Mouse (Mus musculus): Measurements from ENCODE around the gene Rps6kb2. TPM values are rescaled to one million over a fixed set of nuclear protein-coding genes. Genes with fewer than 3 reads are reported as not detected.

Gene Rps6kb2
- polyA plus RNA-seq, 1 experiment, result 35.9 TPM

- Histone ChIP-seq H3K27ac (ENCODE audit: insufficient read depth, low read length) (no peak overlapping the region), H3K4me3 (ENCODE audit: insufficient read depth, low read length) (no peak overlapping the region), H3K4me1 (ENCODE audit: control insufficient read depth, insufficient read depth, low read length) (peaks cover 13% of the 10 kb centered on the region)
- no peak for TF ChIP-seq POLR2A (IDR thresholded peaks at IDR 0.05; ENCODE audit: low read depth, low read length)
- no peak for TF ChIP-seq CTCF (IDR thresholded peaks at IDR 0.05; ENCODE audit: borderline replicate concordance, insufficient read depth, low read length)
Measured at GRCm38 (mm10) chr19:4189051-4189620, 26.0 kb upstream of the Rps6kb2 start.

GRCm38 (mm10) chr19:4187303-4187702 is 24.1 kb upstream of the Rps6kb2 start:
- no peak overlapping the region for H3K4me3 ChIP-seq (ENCODE audit: insufficient read depth, low read length)
- no peak overlapping the region for H3K27ac ChIP-seq (ENCODE audit: insufficient read depth, low read length)
- TF ChIP-seq CTCF (IDR thresholded peaks at IDR 0.05; ENCODE audit: borderline replicate concordance, insufficient read depth, low read length), result no peak
- TF ChIP-seq POLR2A (IDR thresholded peaks at IDR 0.05; ENCODE audit: low read depth, low read length), result no peak
- H3K4me1 ChIP-seq (ENCODE audit: control insufficient read depth, insufficient read depth, low read length), result peaks cover 7% of the 10 kb centered on the region; the same call in 1 of the 2 replicates

- no peak overlapping the region for H3K4me3 ChIP-seq (ENCODE audit: insufficient read depth, low read length)
- TF ChIP-seq CTCF (IDR thresholded peaks at IDR 0.05; ENCODE audit: borderline replicate concordance, insufficient read depth, low read length), result no peak
- no peak for TF ChIP-seq POLR2A (IDR thresholded peaks at IDR 0.05; ENCODE audit: low read depth, low read length)
- 0 out of 2 replicates have a peak, but pooled peaks cover 3% of the 10 kb centered on the region for H3K4me1 ChIP-seq (ENCODE audit: control insufficient read depth, insufficient read depth, low read length)
- no peak overlapping the region for H3K27ac ChIP-seq (ENCODE audit: insufficient read depth, low read length)
Measured at GRCm38 (mm10) chr19:4184976-4185975, 22.1 kb upstream of the Rps6kb2 start.

GRCm38 (mm10) chr19:4183689-4184088 is 20.5 kb upstream of the Rps6kb2 start:
- TF ChIP-seq CTCF (IDR thresholded peaks at IDR 0.05; ENCODE audit: borderline replicate concordance, insufficient read depth, low read length), result no peak
- no peak for TF ChIP-seq POLR2A (IDR thresholded peaks at IDR 0.05; ENCODE audit: low read depth, low read length)
- 0 out of 2 replicates have a peak, but pooled peaks cover 3% of the 10 kb centered on the region for H3K4me1 ChIP-seq (ENCODE audit: control insufficient read depth, insufficient read depth, low read length)
- no peak overlapping the region for H3K4me3 ChIP-seq (ENCODE audit: insufficient read depth, low read length)
- H3K27ac ChIP-seq (ENCODE audit: insufficient read depth, low read length), result no peak overlapping the region

GRCm38 (mm10) chr19:4181892-4182291 is 18.7 kb upstream of the Rps6kb2 start:
- Histone ChIP-seq H3K4me3 (ENCODE audit: insufficient read depth, low read length) (no peak overlapping the region), H3K27ac (ENCODE audit: insufficient read depth, low read length) (no peak overlapping the region), H3K4me1 (ENCODE audit: control insufficient read depth, insufficient read depth, low read length) (0 out of 2 replicates have a peak, but pooled peaks cover 3% of the 10 kb centered on the region)
- no peak for TF ChIP-seq POLR2A (IDR thresholded peaks at IDR 0.05; ENCODE audit: low read depth, low read length)
- no peak for TF ChIP-seq CTCF (IDR thresholded peaks at IDR 0.05; ENCODE audit: borderline replicate concordance, insufficient read depth, low read length)

GRCm38 (mm10) chr19:4180411-4180810 is 17.3 kb upstream of the Rps6kb2 start:
- Histone ChIP-seq H3K4me1 (ENCODE audit: control insufficient read depth, insufficient read depth, low read length) (0 out of 2 replicates have a peak, but pooled peaks cover 1% of the 10 kb centered on the region), H3K27ac (ENCODE audit: insufficient read depth, low read length) (no peak overlapping the region), H3K4me3 (ENCODE audit: insufficient read depth, low read length) (no peak overlapping the region)
- TF ChIP-seq POLR2A (IDR thresholded peaks at IDR 0.05; ENCODE audit: low read depth, low read length) (no peak), CTCF (IDR thresholded peaks at IDR 0.05; ENCODE audit: borderline replicate concordance, insufficient read depth, low read length) (no peak)

GRCm38 (mm10) chr19:4175368-4175947 is 12.3 kb upstream of the Rps6kb2 start, which contains the start of gene Carns1:
Carns1 (minus strand) TSS chr19:4175479.
- H3K4me3 ChIP-seq (ENCODE audit: insufficient read depth, low read length), result no peak within 1 kb of the TSS
- peaks cover 6% of the 10 kb centered on the region; the same call in 1 of the 2 replicates for H3K4me1 ChIP-seq (ENCODE audit: control insufficient read depth, insufficient read depth, low read length)
- no peak within 1 kb of the TSS for H3K27ac ChIP-seq (ENCODE audit: insufficient read depth, low read length)
- TF ChIP-seq CTCF (IDR thresholded peaks at IDR 0.05; ENCODE audit: borderline replicate concordance, insufficient read depth, low read length) (no peak), POLR2A (IDR thresholded peaks at IDR 0.05; ENCODE audit: low read depth, low read length) (peak; percentile 66)

- Histone ChIP-seq H3K4me1 (ENCODE audit: control insufficient read depth, insufficient read depth, low read length) (peaks cover 6% of the 10 kb centered on the region; the same call in 1 of the 2 replicates), H3K4me3 (ENCODE audit: insufficient read depth, low read length) (no peak overlapping the region), H3K27ac (ENCODE audit: insufficient read depth, low read length) (no peak overlapping the region)
- TF ChIP-seq POLR2A (IDR thresholded peaks at IDR 0.05; ENCODE audit: low read depth, low read length) (no peak), CTCF (IDR thresholded peaks at IDR 0.05; ENCODE audit: borderline replicate concordance, insufficient read depth, low read length) (no peak)
Measured at GRCm38 (mm10) chr19:4172925-4173324, 9.8 kb upstream of the Rps6kb2 start.
